Mouse (Mus musculus) cerebellum, postnatal 10 days (tissue): ENCODE results near the gene Sema7a.

Source experiments
- DNase-seq, 2 experiments: peaks; one replicate each; pipeline ENCODE4 v3.0.0; 2021; ENCODE audit warnings: mixed read lengths in 2 of 2

Gene Sema7a

GRCm38 (mm10) chr9:57959886-57960866, 20.3 kb downstream of the Sema7a start:
- peak in 1 of 2 experiments; percentile 34 for DNase-seq

GRCm38 (mm10) chr9:57961226-57961625, 21.3 kb downstream of the Sema7a start:
- peak in 1 of 2 experiments; percentile 12 for DNase-seq

- peak in 1 of 2 experiments; percentile 6 for DNase-seq
Measured at GRCm38 (mm10) chr9:57961863-57962778, 22.2 kb downstream of the Sema7a start.

GRCm38 (mm10) chr9:57963249-57963997, 23.5 kb downstream of the Sema7a start:
- no peak for DNase-seq

GRCm38 (mm10) chr9:57963998-57964395, 24.1 kb downstream of the Sema7a start:
- no peak for DNase-seq

- no peak for DNase-seq
Measured at GRCm38 (mm10) chr9:57964528-57965250, 24.8 kb downstream of the Sema7a start.

GRCm38 (mm10) chr9:57965281-57966185, 25.6 kb downstream of the Sema7a start:
- peak; percentile 52 to 59 for DNase-seq

- DNase-seq: peak; percentile 90 to 91
Measured at GRCm38 (mm10) chr9:57967237-57967960, 27.5 kb downstream of the Sema7a start.

- DNase-seq: no peak
Measured at GRCm38 (mm10) chr9:57968166-57968771, 28.4 kb downstream of the Sema7a start.

- DNase-seq: no peak
Measured at GRCm38 (mm10) chr9:57968783-57969542, 29.1 kb downstream of the Sema7a start.

GRCm38 (mm10) chr9:57969736-57970495, 30.0 kb downstream of the Sema7a start:
- no peak for DNase-seq

GRCm38 (mm10) chr9:57971413-57971812, 31.5 kb downstream of the Sema7a start:
- no peak for DNase-seq

GRCm38 (mm10) chr9:57972141-57972591, 32.3 kb downstream of the Sema7a start:
- DNase-seq: no peak

GRCm38 (mm10) chr9:57972776-57973439, 33.0 kb downstream of the Sema7a start:
- DNase-seq: no peak

- no peak for DNase-seq
Measured at GRCm38 (mm10) chr9:57973440-57974066, 33.6 kb downstream of the Sema7a start.

GRCm38 (mm10) chr9:57974221-57974620, 34.3 kb downstream of the Sema7a start:
- DNase-seq: no peak
